Mouse (Mus musculus) lung, embryonic 14.5 days (tissue): ENCODE data around the gene Hmcn2. TPM values are rescaled to one million over a fixed set of nuclear protein-coding genes. Genes with fewer than 3 reads are reported as not detected.

Source experiments
- ATAC-seq: fragments of 200-750 bp; cut with Nextera tagmentation; 2 replicates; pipeline ENCODE4 v1.8.0; 2017; ENCODE audit warnings: mild to moderate bottlenecking, moderate TSS enrichment, moderate library complexity; ENCODE audit not compliant: insufficient read depth
- DNase-seq: peaks from one replicate; pipeline ENCODE4 v3.0.0-alpha.2; 2015
- H3K27ac ChIP-seq: fragments of 300-500 bp; sonication (generic); 2 replicates; pipeline ENCODE4 v1.5.1; 2014; ENCODE audit warnings: low read depth, mild to moderate bottlenecking, moderate library complexity
- H3K27me3 ChIP-seq: fragments of 300-500 bp; sonication (generic); 2 replicates; pipeline ENCODE4 v1.6.1; 2014; ENCODE audit warnings: low read length, control low read depth; ENCODE audit not compliant: insufficient read depth
- H3K36me3 ChIP-seq: fragments of 300-500 bp; sonication (generic); 2 replicates; pipeline ENCODE4 v1.6.1; 2014; ENCODE audit warnings: control low read depth; ENCODE audit not compliant: insufficient read depth
- H3K4me1 ChIP-seq: fragments of 300-500 bp; sonication (generic); 2 replicates; pipeline ENCODE4 v1.6.1; 2014; ENCODE audit warnings: antibody characterized with exemption, control low read depth; ENCODE audit not compliant: insufficient read depth
- H3K4me2 ChIP-seq: fragments of 300-500 bp; sonication (generic); 2 replicates; pipeline ENCODE4 v1.6.1; 2014; ENCODE audit warnings: mild to moderate bottlenecking
- H3K4me3 ChIP-seq: fragments of 300-500 bp; sonication (generic); 2 replicates; pipeline ENCODE4 v1.5.1; 2014; ENCODE audit warnings: low read depth, low read length
- H3K9ac ChIP-seq: fragments of 300-500 bp; sonication (generic); 2 replicates; pipeline ENCODE4 v1.6.1; 2014
- H3K9me3 ChIP-seq: fragments of 300-500 bp; sonication (generic); 2 replicates; pipeline ENCODE4 v1.6.1; 2016; ENCODE audit warnings: low read depth, low read length, control low read depth
- CTCF ChIP-seq: IDR thresholded peaks from 2 replicates; pipeline ENCODE4 v1.5.1; 2016; ENCODE audit warnings: antibody characterized with exemption, low read depth
- WGBS: fragments of 180-500 bp; shearing (Covaris S2); extraction: QIAGEN DNeasy Blood & Tissue Kit; methylation state at CpG from one replicate; pipeline ENCODE4 v1.1.7; 2014; 5-methylcytosine and 5-hydroxymethylcytosine counted together
- polyA plus RNA-seq: library from polyadenylated mRNA; unstranded; fragments of >200 nt; fragmentation: Nextera tagmentation; extraction: Ambion mirVana; gene quantifications from 2 replicates; pipeline ENCODE4 v1.2.1, GENCODE M21; 2014

Gene Hmcn2
- polyA plus RNA-seq, 1 experiment from 2014 or later, result 1.3 TPM

- DNase-seq (no peak), ATAC-seq (no peak)
- Histone ChIP-seq H3K9ac (no peak overlapping the region), H3K27me3 (no peaks in the 10 kb centered on the region), H3K36me3 (no peaks in the 10 kb centered on the region), H3K4me3 (no peak overlapping the region), H3K27ac (no peak overlapping the region), H3K4me1 (0 out of 2 replicates have a peak, but pooled peaks cover 6% of the 10 kb centered on the region), H3K9me3 (no peaks in the 10 kb centered on the region), H3K4me2 (no peak overlapping the region)
- 56% methylated on average over 20 of the region's 20 CpGs for WGBS
- TF ChIP-seq CTCF, result no peak
Observed at GRCm38 (mm10) chr2:31501448-31502130, 187.4 kb downstream of the Hmcn2 start.

DNA sequence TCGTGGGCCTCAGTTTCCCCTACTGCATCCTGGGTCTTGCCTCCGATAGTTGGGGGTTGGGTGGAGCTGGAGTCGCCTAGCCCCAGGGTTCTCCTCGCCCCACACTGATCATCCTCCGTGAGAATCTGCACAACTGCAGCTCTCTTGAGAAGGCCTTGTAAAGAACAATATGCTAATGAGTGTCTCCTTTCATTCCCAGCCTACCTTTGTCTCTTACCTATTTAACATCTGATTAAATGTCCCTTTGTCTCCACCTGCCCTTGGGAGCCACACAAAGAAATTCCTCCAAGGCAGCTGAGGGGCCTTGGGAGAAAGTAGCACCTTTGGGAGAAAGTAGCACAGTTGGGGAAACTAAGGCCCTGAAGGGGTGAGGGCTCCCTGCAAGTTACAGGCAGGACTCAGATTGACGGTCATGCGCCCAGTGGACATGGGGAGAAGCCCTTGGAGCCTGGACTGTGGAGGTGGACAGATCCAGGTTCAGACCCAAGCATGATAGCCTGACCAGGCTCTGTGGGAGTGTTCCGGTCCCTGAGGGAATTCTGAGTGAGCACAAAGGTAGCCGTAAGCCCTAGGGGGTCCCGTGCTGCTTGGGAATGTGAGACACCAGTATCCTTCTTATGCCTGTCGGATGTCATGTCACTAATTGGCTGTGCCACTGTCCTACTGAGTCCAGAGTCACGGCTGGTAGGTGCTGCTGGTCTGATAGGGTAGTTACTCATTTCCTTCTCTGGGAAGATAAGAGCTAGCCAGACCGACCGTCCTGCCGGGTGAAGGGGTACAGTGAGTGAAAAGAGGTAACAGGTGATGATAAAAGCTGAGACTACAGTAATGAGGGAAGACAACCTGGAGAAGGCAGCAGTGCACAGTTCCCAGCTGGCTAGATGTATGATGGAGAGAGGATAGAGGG lies 188.7 kb downstream of the Hmcn2 start:
- Histone ChIP-seq H3K9ac (no peak overlapping the region), H3K27me3 (no peaks in the 10 kb centered on the region), H3K9me3 (no peaks in the 10 kb centered on the region), H3K4me2 (no peak overlapping the region), H3K4me1 (0 out of 2 replicates have a peak, but pooled peaks cover 6% of the 10 kb centered on the region), H3K27ac (no peak overlapping the region), H3K36me3 (no peaks in the 10 kb centered on the region), H3K4me3 (no peak overlapping the region)
- DNase-seq (no peak), ATAC-seq (no peak)
- 58% methylated on average over 15 of the region's 15 CpGs for WGBS
- no peak for TF ChIP-seq CTCF

GRCm38 (mm10) chr2:31505472-31505871 lies 191.3 kb downstream of the Hmcn2 start:
- Histone ChIP-seq H3K27ac (no peak overlapping the region), H3K36me3 (no peaks in the 10 kb centered on the region), H3K9ac (no peak overlapping the region), H3K27me3 (no peaks in the 10 kb centered on the region), H3K9me3 (no peaks in the 10 kb centered on the region), H3K4me3 (no peak overlapping the region), H3K4me2 (no peak overlapping the region), H3K4me1 (0 out of 2 replicates have a peak, but pooled peaks cover 6% of the 10 kb centered on the region)
- DNase-seq (peak; percentile 40), ATAC-seq (no peak)
- 41% methylated on average over 11 of the region's 11 CpGs for WGBS
- no peak for TF ChIP-seq CTCF

DNA sequence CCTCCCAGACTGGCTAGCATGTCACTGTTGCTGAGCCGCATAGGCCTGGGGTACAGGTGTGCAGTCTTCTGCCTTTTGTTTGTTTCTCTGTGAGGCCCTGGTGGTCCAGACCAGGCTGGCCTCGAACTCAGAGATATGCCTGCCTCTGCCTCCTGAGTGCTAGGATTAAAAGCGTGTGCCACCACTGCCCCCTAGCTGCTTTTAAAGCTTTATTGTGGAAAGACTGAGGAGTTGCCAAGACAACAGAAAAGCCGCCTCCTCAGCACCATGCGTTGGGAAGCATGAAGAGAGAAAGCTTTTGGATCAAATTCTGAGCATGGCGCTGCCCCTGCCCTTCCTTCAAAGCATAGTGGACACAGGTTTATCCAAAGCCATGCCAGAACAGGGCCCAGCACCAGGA lies 194.6 kb downstream of the Hmcn2 start:
- Histone ChIP-seq H3K9ac (no peak overlapping the region), H3K4me2 (no peak overlapping the region), H3K9me3 (no peaks in the 10 kb centered on the region), H3K27ac (no peak overlapping the region), H3K4me3 (no peak overlapping the region), H3K36me3 (no peaks in the 10 kb centered on the region), H3K27me3 (no peaks in the 10 kb centered on the region), H3K4me1 (0 out of 2 replicates have a peak, but pooled peaks cover 6% of the 10 kb centered on the region)
- no peak for ATAC-seq
- no peak for DNase-seq
- WGBS, result 87% methylated on average over 6 of the region's 6 CpGs
- TF ChIP-seq CTCF, result no peak

Other genes with a start within 250 kb of the Hmcn2 start
- gene Fnbp1, start 172.4 kb upstream of the Hmcn2 start, polyA plus RNA-seq, result 16.8 and 21.1 TPM in 2 replicates
- gene Gpr107, start 162.1 kb upstream of the Hmcn2 start, polyA plus RNA-seq, result 23.6 and 24.9 TPM in 2 replicates
- gene Ncs1, start 68.6 kb upstream of the Hmcn2 start, polyA plus RNA-seq, result 26.5 and 28.6 TPM in 2 replicates
- gene Ass1, start 155.8 kb downstream of the Hmcn2 start, polyA plus RNA-seq, result 9.1 and 9.5 TPM in 2 replicates